Mouse (Mus musculus) lung, postnatal 0 days (tissue): ENCODE measurements around the gene Grm4.

ENCODE experiments used
- CTCF ChIP-seq: IDR thresholded peaks from 2 replicates; pipeline ENCODE4 v1.5.1; 2016; ENCODE audit warnings: antibody characterized with exemption, mild to moderate bottlenecking
- EP300 ChIP-seq: IDR thresholded peaks from 2 replicates; pipeline ENCODE4 v1.6.1; 2016; ENCODE audit warnings: antibody characterized with exemption, mild to moderate bottlenecking, control low read depth

GRCm38 (mm10) chr17:27459241-27459640 lies 62.0 kb downstream of the Grm4 start:
- TF ChIP-seq CTCF: no peak
- TF ChIP-seq EP300: no peak
